Mouse (Mus musculus): ENCODE measurements at regions not wholly inside any gene's neighbourhood (a gene's known extent, or its start where the extent isn't known, plus 50 kb on each side); places are given as distances from the start of the nearest gene placed in this dataset.

DNA sequence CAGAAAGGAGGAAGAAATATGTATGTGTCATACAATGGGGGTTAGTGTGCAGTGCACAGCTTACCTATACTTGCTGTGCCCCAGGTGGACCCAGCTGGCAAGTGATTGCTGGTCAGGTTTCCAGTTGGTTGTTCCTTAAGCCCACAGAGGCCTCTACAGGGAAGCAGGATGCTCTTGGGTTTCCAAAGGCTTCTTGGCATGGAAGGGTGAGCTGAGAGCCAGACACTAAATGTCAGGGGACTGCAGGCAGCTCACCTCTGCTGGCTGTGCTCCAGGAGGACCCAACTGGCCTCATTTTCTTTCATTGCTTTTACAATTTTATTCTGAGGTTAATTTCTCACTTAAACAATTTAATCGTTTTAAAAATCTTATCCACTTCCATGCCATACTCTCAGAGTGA, 108.1 kb downstream of the Gm10184 start:
- no peak for DNase-seq (ENCODE audit: low spot score)

DNA sequence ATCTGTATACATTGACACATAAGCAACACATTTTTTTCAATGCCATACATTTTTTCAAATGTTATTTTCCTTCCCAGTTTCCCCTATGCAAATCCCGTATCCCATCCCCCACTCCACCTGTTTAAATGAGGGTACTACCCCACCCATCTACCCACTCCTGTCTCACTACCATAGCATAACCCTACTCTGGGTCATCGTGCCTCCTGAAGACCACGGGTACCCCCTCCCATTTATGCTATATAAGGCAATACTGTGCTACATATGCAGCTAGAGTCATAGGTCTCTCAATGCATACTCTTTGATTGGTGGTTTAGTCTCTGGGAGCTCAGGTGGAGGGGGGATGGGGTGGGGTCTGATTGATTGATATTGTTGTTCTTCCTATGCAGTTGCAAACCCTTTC, 132.7 kb downstream of the Gm10184 start:
- no peak for DNase-seq (ENCODE audit: low spot score)

DNA sequence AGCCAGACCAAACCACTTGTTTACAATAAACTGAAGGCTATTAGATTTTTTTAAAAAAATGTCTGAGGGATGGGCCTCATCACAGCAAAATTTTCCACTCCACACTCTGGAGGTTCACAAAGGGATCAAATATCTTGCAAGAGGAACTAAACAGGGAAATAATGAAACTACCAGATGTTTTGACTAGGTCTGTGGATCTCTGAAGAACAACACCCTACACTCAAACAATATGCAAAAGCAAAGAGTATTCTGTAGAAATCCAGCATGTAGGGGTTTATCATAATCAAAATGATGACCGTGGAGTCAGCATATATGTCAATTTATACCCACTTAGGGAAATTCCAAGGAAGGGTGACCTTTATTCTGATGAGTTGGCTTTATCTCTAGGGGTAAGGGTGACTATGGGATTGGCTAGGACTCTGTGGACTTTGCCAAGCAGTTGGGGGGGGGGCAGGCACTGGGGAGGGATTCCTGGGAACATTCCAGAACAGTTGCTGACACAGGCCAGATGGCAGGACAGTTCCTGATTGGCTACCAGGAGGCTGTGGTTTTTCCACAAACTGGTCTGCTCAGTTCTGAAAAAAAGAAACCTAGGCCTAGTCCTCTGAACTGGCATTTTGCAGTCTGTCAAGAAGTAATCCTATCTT, 143.9 kb downstream of the Gm10184 start:
- no peak for DNase-seq (ENCODE audit: low spot score)

DNA sequence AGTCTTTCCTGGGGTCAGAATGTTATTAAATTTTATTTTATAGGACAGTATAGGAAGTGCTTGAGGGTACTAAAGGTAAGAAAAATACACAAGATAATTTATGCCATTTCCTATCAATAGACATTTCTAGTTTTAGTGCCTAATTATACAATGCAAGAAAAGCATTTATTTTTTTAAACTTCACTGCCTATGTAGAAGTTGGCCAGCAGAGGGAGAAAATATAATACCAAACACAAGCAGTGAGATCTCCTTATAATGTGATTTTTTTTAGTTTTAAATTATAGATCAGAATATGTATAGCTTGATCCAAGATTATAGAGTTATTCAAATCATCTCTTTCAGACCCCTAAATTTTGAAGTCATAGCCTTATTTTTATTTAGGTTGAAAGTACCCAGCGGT, 172.8 kb downstream of the Gm10184 start:
- DNase-seq (ENCODE audit: low spot score) = no peak

DNA sequence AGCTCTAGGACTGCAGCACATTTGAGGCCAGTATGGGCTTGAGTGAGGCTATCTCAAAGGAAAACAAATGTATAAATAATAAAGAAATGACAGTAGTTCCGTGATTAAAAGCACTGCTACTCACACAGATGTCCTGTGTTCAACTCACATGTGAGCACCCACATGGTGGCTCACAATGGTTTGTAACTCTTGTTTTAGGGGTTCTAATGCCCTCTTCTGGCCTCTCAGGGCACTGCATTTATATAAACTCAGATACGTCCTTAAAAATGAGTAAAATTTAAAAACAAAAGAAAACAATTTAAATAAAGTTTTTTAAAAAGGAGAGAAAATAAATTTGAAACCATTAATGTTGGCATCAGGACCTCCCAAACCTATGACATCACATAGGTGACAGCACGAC, 184.7 kb downstream of the Gm10184 start:
- no peak for DNase-seq (ENCODE audit: low spot score)

DNA sequence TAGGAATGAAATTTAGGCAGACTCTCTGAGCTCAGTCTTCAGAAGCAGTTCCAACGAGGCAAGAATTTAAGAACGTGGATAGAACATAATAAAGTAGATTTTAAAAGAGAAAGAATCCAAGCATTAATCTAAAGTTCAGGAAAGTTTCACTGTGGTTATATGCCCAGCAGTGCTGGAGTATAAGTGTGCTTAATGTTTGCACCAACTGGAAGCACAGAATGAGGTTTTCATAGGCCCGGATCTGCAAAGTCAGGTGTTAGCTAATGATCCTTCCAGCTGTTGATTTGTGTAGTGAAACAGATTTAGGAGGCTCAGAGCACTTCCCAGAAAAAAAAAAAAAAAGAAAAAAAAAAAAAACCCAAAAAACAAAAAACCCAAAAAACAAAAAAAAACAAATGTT, 228.5 kb downstream of the Gm10184 start:
- no peak for DNase-seq (ENCODE audit: low spot score)

DNA sequence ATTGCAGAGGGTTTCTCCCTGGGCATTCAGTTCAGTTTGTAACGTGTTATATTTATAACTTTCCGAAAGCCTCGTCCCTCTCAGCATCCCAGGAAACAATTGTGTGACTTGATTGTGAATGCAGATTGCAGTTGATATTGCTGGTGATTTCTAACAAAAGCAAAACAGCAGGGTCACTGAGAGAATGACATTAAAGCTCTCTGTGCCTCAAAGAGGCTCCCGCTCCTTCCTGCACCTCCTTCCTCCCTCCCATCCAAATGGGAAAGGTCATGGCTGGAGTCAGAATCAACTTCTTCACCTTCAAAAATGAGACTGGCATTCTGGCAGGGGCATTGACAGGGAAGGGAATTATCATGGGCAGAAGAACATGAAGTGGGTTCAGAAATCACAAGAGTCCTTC, 251.9 kb downstream of the Gm10184 start:
- DNase-seq (ENCODE audit: low spot score) = no peak

DNA sequence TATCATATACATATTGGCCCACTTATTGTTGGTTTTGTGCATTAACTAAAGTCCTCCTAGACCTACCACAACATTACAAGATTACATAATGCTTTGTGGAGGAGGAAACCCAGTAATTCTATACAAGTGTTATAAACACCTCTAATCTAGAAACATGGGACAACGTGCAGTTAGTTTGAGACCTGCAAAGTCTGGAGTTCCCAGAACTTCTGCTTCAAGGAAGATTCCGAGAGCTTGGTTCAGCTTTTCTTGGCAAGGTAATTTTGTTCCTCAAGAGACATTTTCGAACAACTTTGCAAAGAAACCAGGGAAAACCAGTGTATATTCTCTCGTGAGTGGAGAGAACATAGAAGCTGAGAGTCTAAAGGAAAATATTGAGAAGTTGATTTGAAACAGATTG, 254.0 kb downstream of the Gm10184 start:
- DNase-seq (ENCODE audit: low spot score) = no peak

DNA sequence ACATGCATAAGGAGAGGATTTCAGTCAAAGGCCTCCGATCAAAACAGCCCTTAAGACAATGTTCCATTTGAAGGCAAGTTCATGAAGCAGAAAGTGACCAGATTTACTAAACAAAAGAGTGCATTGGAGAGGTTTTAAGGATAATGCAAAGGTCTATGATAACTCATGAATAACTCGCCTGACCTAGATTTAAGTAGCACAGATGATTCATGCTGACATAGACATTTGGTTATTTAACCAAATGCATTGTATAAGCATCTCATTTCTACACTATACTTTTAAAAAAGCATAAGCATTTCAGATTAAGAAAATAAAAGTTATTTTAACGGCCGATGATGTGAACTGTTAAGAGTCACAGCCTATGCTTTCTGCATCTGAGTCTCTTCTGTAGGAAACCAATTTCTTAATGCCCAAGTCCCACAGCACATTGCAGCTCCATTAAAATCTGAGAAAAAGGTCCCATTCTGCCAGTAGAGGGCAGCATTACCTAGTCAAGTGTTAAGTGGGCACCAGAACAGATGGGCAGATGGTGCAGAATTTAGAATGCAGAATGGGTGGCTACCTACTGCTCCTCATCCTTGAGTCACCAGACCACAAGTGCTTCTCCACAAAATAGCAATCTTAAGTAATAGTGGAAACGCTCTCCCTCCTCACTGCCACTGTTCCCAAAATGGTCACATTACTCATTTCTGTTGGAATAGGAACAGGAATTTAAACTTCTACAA, 256.0 kb downstream of the Gm10184 start:
- DNase-seq (ENCODE audit: low spot score) = peak; percentile 7

DNA sequence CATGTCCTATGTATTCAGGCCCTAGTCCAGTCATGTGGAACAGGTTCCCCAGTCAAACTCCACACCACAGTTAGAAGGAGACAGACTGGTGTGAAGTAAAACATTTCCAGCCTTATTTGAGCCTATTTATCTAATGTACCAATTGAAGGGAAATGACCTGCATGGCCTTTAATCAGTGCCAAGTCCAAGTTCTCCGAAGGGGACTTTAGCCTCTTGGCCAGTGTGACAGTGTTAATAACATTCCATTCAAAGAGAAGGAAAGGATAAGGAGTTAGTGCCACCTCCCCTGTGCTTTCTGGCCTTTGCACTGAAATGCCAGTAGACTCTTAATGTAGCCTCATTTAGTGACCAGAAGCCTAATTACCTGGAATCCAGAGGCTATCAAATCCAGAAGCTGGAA, 264.2 kb downstream of the Gm10184 start:
- DNase-seq (ENCODE audit: low spot score) = no peak

Measured in c-Kit-positive CD71-positive TER-119-positive erythroid progenitor cells, embryonic 14.5 days (primary cell).